Mouse (Mus musculus): Measurements from ENCODE around the gene Krt86. TPM values are rescaled to one million over a fixed set of nuclear protein-coding genes. Genes with fewer than 3 reads are reported as not detected.

The Krt86 gene
- polyA plus RNA-seq, 1 experiment from 2014 or later, result not detected

- Histone ChIP-seq H3K9ac (ENCODE audit: low read length) (no peak overlapping the region), H3K36me3 (ENCODE audit: control insufficient read depth, insufficient read depth, low read length) (no peaks in the 10 kb centered on the region), H3K4me2 (ENCODE audit: low read depth, low read length) (no peak overlapping the region), H3K9me3 (replicated peaks; ENCODE audit: control insufficient read depth, low read length) (0 out of 2 replicates have a peak, but pooled peaks cover 2% of the 10 kb centered on the region), H3K4me1 (ENCODE audit: control insufficient read depth, insufficient read depth, low read length) (no peaks in the 10 kb centered on the region), H3K4me3 (replicated peaks; ENCODE audit: low read length) (no peak overlapping the region), H3K27ac (ENCODE audit: low read length) (no peak overlapping the region), H3K27me3 (ENCODE audit: control insufficient read depth, insufficient read depth, low read length) (no peaks in the 10 kb centered on the region)
- WGBS, result 78% methylated on average over 2 of the region's 2 CpGs
- no peak for ATAC-seq (ENCODE audit: insufficient read depth, low FRiP score)
These were observed 18.0 kb upstream of the Krt86 start for GRCm38 (mm10) chr15:101455292-101455691.

DNA sequence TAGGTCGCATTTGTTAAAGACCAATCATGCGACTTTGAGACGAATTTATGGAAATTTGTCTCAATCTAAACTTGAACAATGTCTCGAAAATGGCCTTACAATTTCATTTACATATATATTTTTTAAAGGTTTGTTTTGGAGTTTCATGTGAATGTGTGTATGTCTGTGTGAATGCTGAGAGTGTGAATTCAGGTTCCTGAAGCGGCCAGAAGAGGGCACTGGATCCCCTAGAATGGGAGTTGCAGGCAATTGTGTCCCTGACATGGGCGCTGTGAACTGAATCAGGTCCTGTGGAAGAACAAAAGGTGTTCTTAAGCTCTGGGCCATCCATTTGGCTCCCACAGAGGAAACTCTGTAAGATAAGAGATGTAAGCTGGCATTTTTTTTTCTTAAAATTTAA is 17.4 kb upstream of the Krt86 start:
- H3K36me3 ChIP-seq (ENCODE audit: control insufficient read depth, insufficient read depth, low read length), result no peaks in the 10 kb centered on the region
- no peak overlapping the region for H3K27ac ChIP-seq (ENCODE audit: low read length)
- 86% methylated on average over 6 of the region's 6 CpGs for WGBS
- H3K9ac ChIP-seq (ENCODE audit: low read length), result no peak overlapping the region
- no peak overlapping the region for H3K4me3 ChIP-seq (replicated peaks; ENCODE audit: low read length)
- 0 out of 2 replicates have a peak, but pooled peaks cover 2% of the 10 kb centered on the region for H3K9me3 ChIP-seq (replicated peaks; ENCODE audit: control insufficient read depth, low read length)
- no peaks in the 10 kb centered on the region for H3K27me3 ChIP-seq (ENCODE audit: control insufficient read depth, insufficient read depth, low read length)
- H3K4me2 ChIP-seq (ENCODE audit: low read depth, low read length), result no peak overlapping the region
- no peak for ATAC-seq (ENCODE audit: insufficient read depth, low FRiP score)
- no peaks in the 10 kb centered on the region for H3K4me1 ChIP-seq (ENCODE audit: control insufficient read depth, insufficient read depth, low read length)

GRCm38 (mm10) chr15:101458361-101458930 is 14.8 kb upstream of the Krt86 start:
- Histone ChIP-seq H3K36me3 (ENCODE audit: control insufficient read depth, insufficient read depth, low read length) (no peaks in the 10 kb centered on the region), H3K4me1 (ENCODE audit: control insufficient read depth, insufficient read depth, low read length) (no peaks in the 10 kb centered on the region), H3K27me3 (ENCODE audit: control insufficient read depth, insufficient read depth, low read length) (no peaks in the 10 kb centered on the region), H3K4me3 (replicated peaks; ENCODE audit: low read length) (no peak overlapping the region), H3K27ac (ENCODE audit: low read length) (no peak overlapping the region), H3K9ac (ENCODE audit: low read length) (no peak overlapping the region), H3K4me2 (ENCODE audit: low read depth, low read length) (no peak overlapping the region), H3K9me3 (replicated peaks; ENCODE audit: control insufficient read depth, low read length) (0 out of 2 replicates have a peak, but pooled peaks cover 2% of the 10 kb centered on the region)
- ATAC-seq (ENCODE audit: insufficient read depth, low FRiP score), result no peak
- 50% methylated on average over 16 of the region's 16 CpGs for WGBS

DNA sequence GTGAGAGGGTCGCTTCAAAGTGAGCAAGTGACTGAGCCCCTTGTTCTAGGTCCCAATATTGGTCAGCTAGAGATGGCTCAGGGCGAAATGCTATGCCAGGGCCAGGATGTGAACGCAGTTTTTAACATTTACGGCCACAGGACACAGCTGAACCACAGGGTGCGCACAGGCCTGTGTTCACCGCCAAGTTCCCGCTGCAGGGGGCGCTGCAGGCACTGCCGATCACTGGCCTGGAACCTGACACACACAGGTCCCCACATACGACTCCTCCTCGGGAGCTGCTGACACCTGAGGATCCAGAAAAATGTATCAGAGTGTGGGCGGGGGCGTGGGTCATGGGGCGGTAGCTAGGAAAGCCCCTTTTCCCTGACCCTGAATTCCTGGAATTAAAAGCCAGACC is 14.0 kb upstream of the Krt86 start:
- Histone ChIP-seq H3K9ac (ENCODE audit: low read length) (no peak overlapping the region), H3K27ac (ENCODE audit: low read length) (no peak overlapping the region), H3K36me3 (ENCODE audit: control insufficient read depth, insufficient read depth, low read length) (no peaks in the 10 kb centered on the region), H3K4me3 (replicated peaks; ENCODE audit: low read length) (no peak overlapping the region), H3K4me2 (ENCODE audit: low read depth, low read length) (no peak overlapping the region), H3K27me3 (ENCODE audit: control insufficient read depth, insufficient read depth, low read length) (no peaks in the 10 kb centered on the region), H3K4me1 (ENCODE audit: control insufficient read depth, insufficient read depth, low read length) (no peaks in the 10 kb centered on the region), H3K9me3 (replicated peaks; ENCODE audit: control insufficient read depth, low read length) (0 out of 2 replicates have a peak, but pooled peaks cover 2% of the 10 kb centered on the region)
- 78% methylated on average over 14 of the region's 14 CpGs for WGBS
- no peak for ATAC-seq (ENCODE audit: insufficient read depth, low FRiP score)

GRCm38 (mm10) chr15:101463651-101464050 is 9.6 kb upstream of the Krt86 start, which contains the start of gene Krt81:
Gene Krt81 (minus strand): TSS chr15:101463751.
- H3K4me1 ChIP-seq (ENCODE audit: control insufficient read depth, insufficient read depth, low read length), result no peaks in the 10 kb centered on the region
- no peaks in the 10 kb centered on the region for H3K27me3 ChIP-seq (ENCODE audit: control insufficient read depth, insufficient read depth, low read length)
- no peaks in the 10 kb centered on the region for H3K36me3 ChIP-seq (ENCODE audit: control insufficient read depth, insufficient read depth, low read length)
- no peak for ATAC-seq (ENCODE audit: insufficient read depth, low FRiP score)
- no peak within 1 kb of the TSS for H3K9ac ChIP-seq (ENCODE audit: low read length)
- no peaks in the 10 kb centered on the region for H3K9me3 ChIP-seq (replicated peaks; ENCODE audit: control insufficient read depth, low read length)
- H3K4me2 ChIP-seq (ENCODE audit: low read depth, low read length), result no peak within 1 kb of the TSS
- 78% methylated on average over 13 of the region's 13 CpGs for WGBS
- no peak within 1 kb of the TSS for H3K27ac ChIP-seq (ENCODE audit: low read length)
- H3K4me3 ChIP-seq (replicated peaks; ENCODE audit: low read length), result no peak within 1 kb of the TSS

DNA sequence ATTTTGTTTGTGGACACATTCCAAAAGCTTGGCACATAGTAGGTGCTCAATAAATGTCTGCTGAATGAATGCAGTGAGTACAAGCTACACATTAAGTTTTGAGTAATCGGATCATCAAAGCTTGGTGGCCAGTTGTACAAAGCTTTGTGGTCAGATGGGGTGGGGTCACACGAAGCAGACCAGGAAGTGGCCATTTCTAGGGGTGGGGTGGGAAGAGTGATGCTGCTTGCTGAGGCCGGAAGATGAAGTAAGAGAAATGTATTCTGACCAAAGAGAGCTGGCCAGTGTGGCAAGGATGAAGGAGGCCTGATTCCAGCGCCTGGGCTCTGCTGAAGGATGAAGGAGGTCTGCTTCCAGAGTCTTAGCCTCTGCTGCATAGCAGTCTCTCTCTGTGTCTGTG is 4.2 kb upstream of the Krt86 start:
- no peaks in the 10 kb centered on the region for H3K36me3 ChIP-seq (ENCODE audit: control insufficient read depth, insufficient read depth, low read length)
- H3K4me1 ChIP-seq (ENCODE audit: control insufficient read depth, insufficient read depth, low read length), result no peaks in the 10 kb centered on the region
- H3K9ac ChIP-seq (ENCODE audit: low read length), result no peak overlapping the region
- 81% methylated on average over 4 of the region's 4 CpGs for WGBS
- H3K27ac ChIP-seq (ENCODE audit: low read length), result no peak overlapping the region
- no peaks in the 10 kb centered on the region for H3K9me3 ChIP-seq (replicated peaks; ENCODE audit: control insufficient read depth, low read length)
- no peak overlapping the region for H3K4me2 ChIP-seq (ENCODE audit: low read depth, low read length)
- no peaks in the 10 kb centered on the region for H3K27me3 ChIP-seq (ENCODE audit: control insufficient read depth, insufficient read depth, low read length)
- H3K4me3 ChIP-seq (replicated peaks; ENCODE audit: low read length), result no peak overlapping the region
- no peak for ATAC-seq (ENCODE audit: insufficient read depth, low FRiP score)

DNA sequence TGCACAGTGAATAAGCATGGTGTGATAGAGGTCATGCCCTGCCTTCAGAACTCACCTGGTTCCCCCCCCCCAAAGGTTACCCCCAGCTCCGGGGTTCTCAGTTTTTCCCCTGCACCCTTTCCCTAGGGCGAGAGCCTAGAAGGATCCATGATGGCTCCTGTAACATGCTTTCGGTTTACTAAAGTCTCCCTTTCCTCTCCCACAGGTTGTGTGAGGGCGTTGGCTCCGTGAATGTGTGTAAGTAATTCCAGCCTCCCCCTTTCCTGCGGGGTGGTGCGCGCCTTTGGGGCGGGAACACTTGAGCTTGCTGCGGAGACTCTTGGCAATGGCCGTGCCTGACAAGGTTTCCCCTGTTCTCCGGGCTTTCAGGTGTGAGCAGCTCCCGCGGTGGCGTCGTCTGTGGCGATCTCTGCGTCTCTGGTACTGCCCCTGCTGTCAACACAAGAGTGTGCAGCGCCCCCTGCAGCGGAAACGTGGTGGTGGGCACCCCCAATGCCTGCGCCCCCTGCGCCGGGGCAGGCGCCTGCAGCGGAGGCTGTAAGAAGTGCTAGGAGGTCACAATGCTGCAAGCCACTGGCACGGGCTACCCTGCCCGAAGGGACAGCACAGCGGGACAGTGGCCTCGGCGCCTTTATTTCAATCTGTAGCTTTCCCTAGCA is 5.9 kb downstream of the Krt86 start:
- Histone ChIP-seq H3K4me2 (ENCODE audit: low read depth, low read length) (peak overlapping the region; percentile 57), H3K27me3 (ENCODE audit: control insufficient read depth, insufficient read depth, low read length) (0 out of 2 replicates have a peak, but pooled peaks cover 4% of the 10 kb centered on the region), H3K27ac (ENCODE audit: low read length) (no peak overlapping the region), H3K36me3 (ENCODE audit: control insufficient read depth, insufficient read depth, low read length) (no peaks in the 10 kb centered on the region), H3K4me3 (replicated peaks; ENCODE audit: low read length) (peak overlapping the region; percentile 38), H3K4me1 (ENCODE audit: control insufficient read depth, insufficient read depth, low read length) (peaks cover 3% of the 10 kb centered on the region; the same call in 1 of the 2 replicates), H3K9me3 (replicated peaks; ENCODE audit: control insufficient read depth, low read length) (no peaks in the 10 kb centered on the region), H3K9ac (ENCODE audit: low read length) (peak overlapping the region; percentile 42; the same call in 1 of the 2 replicates)
- WGBS, result 7% methylated on average over 31 of the region's 31 CpGs
- peak; percentile 49; the same call in 1 of the 2 replicates for ATAC-seq (ENCODE audit: insufficient read depth, low FRiP score)

GRCm38 (mm10) chr15:101479666-101480060 is 6.4 kb downstream of the Krt86 start:
- H3K9ac ChIP-seq (ENCODE audit: low read length), result 0 out of 2 replicates have a peak overlapping the region, but pooled peaks have one; percentile 42
- 29% methylated on average over 11 of the region's 11 CpGs for WGBS
- H3K4me1 ChIP-seq (ENCODE audit: control insufficient read depth, insufficient read depth, low read length), result peaks cover 3% of the 10 kb centered on the region; the same call in 1 of the 2 replicates
- no peak overlapping the region for H3K27ac ChIP-seq (ENCODE audit: low read length)
- no peaks in the 10 kb centered on the region for H3K36me3 ChIP-seq (ENCODE audit: control insufficient read depth, insufficient read depth, low read length)
- ATAC-seq (ENCODE audit: insufficient read depth, low FRiP score), result no peak
- 0 out of 2 replicates have a peak, but pooled peaks cover 4% of the 10 kb centered on the region for H3K27me3 ChIP-seq (ENCODE audit: control insufficient read depth, insufficient read depth, low read length)
- peak overlapping the region; percentile 38 for H3K4me3 ChIP-seq (replicated peaks; ENCODE audit: low read length)
- H3K9me3 ChIP-seq (replicated peaks; ENCODE audit: control insufficient read depth, low read length), result no peaks in the 10 kb centered on the region
- peak overlapping the region; percentile 57 for H3K4me2 ChIP-seq (ENCODE audit: low read depth, low read length)

DNA sequence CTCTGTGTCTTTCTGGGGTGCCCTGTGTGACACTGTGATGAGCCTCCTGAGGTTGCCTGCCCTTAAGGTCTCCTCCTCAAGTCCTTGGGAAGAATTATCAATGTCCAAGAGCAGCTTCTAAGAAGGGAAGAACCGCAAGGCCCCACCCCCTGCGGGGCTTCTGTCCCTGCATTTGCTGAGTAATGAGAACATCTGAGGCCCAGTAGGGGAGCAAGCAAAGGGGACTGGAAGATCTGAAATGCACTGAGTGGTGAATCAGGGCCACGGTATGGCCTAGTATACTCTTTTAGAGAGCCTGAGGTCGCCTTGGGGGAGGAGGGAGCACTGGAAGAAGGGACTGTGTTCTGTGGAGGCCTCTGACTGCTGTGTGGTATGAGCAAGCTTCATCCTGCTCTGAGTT is 8.8 kb downstream of the Krt86 start:
- no peak overlapping the region for H3K27ac ChIP-seq (ENCODE audit: low read length)
- no peak overlapping the region for H3K4me3 ChIP-seq (replicated peaks; ENCODE audit: low read length)
- 0 out of 2 replicates have a peak, but pooled peaks cover 4% of the 10 kb centered on the region for H3K27me3 ChIP-seq (ENCODE audit: control insufficient read depth, insufficient read depth, low read length)
- H3K9ac ChIP-seq (ENCODE audit: low read length), result no peak overlapping the region
- 31% methylated on average over 4 of the region's 4 CpGs for WGBS
- no peaks in the 10 kb centered on the region for H3K36me3 ChIP-seq (ENCODE audit: control insufficient read depth, insufficient read depth, low read length)
- H3K9me3 ChIP-seq (replicated peaks; ENCODE audit: control insufficient read depth, low read length), result no peaks in the 10 kb centered on the region
- no peak for ATAC-seq (ENCODE audit: insufficient read depth, low FRiP score)
- peaks cover 3% of the 10 kb centered on the region; the same call in 1 of the 2 replicates for H3K4me1 ChIP-seq (ENCODE audit: control insufficient read depth, insufficient read depth, low read length)
- no peak overlapping the region for H3K4me2 ChIP-seq (ENCODE audit: low read depth, low read length)
